Mouse (Mus musculus): ENCODE measurements at regions not wholly inside any gene's neighbourhood (a gene's known extent, or its start where the extent isn't known, plus 50 kb on each side); places are given as distances from the start of the nearest gene placed in this dataset.
"Not testable (repeated sequence)": the region's sequence is repeated elsewhere in the genome, so short reads cannot be mapped to it uniquely, and the experiment has no call there.

DNA sequence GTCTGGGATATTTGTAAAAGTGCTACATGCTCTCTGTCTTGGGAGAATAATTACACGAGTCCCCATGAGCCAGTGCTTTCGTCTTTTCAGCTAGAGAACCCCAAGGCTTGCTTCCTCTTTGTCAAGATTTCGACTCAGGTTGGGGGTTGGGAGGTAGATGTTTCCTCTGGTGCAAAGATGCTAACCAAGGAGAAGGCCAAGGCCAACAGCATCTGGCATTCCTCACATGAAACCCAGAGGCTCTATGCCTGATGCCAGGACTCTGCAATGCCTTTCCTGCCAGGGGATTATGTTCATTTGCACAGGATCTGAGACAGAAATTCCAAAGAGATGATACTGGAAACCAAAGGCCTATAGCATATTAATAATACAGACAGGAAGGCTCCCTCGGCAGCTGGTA, 198.2 kb upstream of the Six2 start:
- intact Hi-C loops (cut with DNase I) = no loop called here
- no peak for DNase-seq

DNA sequence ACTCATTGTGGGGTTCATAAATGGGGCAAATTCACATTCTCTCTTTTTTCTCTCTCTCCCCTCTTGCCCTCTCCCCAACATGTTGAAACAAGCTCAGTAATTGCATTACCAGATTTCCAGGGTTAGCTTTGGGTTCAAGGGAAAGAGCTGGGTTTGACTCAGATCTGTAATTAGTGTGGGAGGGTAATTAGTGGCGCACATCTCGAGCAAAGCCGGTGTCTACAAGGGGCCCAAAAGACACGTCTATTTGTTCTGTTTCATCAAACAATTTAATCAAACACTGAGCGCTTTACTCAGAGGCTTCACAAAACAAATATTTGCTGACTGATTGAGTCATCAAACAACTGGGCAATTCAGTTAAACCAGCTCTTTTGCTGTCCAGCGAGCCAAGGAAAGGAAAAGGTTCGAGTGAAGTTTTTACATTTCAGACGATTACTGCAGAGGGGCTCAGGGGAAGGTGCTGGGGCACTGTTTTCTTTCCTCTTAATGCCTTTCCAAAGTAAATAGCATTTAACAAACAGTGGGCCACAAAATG, 193.6 kb upstream of the Six2 start:
- intact Hi-C loops (cut with DNase I) = loop anchor here (5.0 kb wide), 1 partner anchor 181 kb away; no protein-coding TSS in a partner anchor

DNA sequence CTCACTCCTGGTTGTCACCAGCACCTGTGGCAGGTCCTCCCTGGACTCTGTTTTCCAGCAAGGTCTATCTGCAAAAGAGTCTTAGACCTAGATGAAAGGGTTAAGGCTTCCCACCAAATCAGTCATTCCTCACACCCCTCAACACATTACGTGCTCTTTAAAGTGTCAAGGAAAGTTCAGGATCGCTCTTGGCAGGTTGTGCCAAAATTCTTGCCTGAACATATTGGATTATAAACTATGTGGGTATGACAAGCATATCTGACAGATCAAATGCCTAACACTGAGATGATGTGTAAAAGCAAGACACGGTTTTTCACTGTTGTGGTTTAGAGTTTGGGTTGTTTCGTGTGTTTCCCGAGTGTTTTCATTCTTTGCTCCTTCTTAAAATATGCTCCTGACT, 193.0 kb upstream of the Six2 start:
- DNase-seq = no peak
- intact Hi-C loops (cut with DNase I) = loop anchor here (5.0 kb wide), 1 partner anchor 181 kb away; no protein-coding TSS in a partner anchor

More for the DNA sequence above, 193.6 kb upstream of the Six2 start:
- no peak for DNase-seq

DNA sequence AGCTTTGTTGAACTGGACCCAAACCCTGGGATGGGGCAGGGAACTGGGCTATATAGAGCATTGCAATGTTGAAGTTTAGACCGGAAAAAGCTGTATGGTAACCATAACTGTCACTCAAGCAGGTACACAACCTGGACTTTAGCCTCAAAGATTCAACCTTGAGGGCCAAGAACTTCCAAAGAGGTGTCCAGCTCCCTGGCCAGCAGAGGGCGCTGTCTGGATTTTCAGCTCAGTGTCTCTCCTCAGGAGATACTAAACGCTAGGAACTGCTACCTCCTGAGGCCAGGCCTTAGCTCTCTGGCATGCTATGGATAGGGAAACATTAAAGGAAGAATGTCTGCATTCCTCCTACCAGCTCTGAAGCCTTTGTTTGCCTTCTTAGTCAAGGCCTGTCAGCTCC, 189.4 kb upstream of the Six2 start:
- peak; percentile 29 to 40 for DNase-seq
- intact Hi-C loops (cut with DNase I) = loop anchor here (5.0 kb wide), 2 partner anchors 135 to 210 kb away; no protein-coding TSS in a partner anchor

DNA sequence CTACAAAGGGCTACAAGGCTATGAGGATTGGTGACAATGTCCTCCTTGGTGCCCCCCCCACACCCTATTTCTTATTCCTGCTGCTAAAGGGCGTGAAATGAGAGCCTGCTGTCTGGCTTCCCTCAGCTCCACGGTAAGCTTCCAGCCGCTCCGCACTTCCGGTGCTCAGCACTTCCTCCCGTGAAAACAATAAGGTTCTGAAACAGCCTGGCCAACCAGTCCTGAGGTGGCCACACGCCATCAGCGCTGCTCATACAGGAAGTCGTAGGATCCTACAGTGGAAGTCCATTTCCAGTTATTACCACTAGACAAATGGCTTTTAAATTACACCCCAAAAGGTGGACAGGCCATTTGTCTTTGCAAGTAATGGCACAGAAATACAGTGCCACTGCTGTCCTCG, 188.8 kb upstream of the Six2 start:
- intact Hi-C loops (cut with DNase I) = loop anchor here (5.0 kb wide), 2 partner anchors 135 to 210 kb away; no protein-coding TSS in a partner anchor
- DNase-seq = no peak

DNA sequence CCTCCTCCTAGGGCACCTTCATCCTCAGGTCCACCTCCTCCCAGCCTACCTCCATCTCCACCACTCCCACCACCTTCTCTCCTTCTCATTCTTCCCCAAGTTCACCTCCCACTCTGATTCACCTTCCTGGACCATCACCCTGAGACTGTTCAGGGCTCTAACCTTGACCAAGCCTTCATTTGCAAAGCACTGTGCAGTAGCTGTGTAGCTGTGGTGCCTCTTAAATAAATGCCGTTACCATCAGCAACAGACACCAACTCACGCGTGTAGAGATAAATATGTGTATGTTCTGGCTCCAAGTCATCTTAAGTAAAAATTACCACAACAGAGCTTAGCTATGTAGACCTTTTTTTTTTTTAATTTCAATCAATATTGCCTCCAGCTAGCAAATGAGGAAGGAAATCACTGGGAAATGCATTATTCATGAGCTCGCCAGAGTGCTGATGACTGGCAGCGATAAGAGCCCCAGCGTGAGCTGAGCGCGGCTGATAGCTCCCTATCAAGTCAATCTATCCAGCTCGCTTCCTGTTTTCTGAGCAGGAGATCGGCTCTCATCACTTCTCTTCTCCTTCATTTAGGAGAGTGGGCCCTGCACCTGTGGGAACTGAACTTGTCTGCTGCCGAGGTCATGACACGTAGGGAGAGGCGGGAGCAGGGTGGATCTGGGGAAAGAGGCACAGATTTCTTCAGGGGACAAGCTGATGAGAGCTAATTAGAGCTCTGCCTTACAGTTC, 185.9 kb upstream of the Six2 start:
- intact Hi-C loops (cut with DNase I) = no loop called here
- no peak for DNase-seq

DNA sequence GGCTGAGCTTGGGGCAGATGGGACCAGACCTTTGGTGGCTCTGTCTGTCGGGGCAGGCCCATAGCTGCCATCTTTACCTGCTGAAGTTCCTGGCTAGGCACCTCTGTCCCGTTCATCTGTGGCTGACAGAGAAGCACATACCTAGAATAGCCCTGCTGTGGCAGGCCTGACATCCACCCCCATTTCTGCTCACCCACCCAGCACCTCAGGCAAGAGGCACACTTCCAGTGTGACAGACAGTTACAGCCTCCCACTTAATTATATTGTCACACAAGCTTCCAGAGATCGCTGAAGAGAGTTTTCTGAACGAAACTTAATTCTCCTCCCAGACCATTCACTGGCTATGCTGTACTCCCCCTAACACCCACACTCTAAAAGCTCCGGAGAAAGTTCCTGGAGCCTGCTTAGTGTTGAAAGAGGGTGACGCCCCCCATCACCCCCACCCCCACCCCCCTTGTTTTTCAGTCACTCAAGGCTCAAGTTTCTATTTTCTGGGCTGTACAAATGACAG, 184.9 kb upstream of the Six2 start:
- no peak for DNase-seq
- intact Hi-C loops (cut with DNase I) = no loop called here

DNA sequence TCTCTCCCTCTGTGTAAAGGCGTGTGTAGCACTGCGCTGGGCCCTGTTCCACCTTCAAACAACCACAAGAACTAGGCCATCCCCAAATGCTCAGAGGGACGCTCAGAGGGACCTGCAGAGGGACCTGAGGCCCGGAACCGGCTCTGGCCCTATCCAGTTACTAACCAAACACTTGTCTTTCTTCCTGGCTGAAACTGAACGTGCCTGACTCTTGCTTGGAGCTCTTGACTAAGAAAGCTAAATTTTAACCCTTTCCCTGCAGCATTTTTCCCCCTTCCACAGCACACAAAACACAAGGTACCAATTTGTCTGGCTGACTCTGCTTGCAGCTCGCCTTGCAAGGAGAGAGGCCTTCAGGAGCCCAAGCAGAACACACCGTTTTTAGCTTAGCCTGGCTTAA, 182.3 kb upstream of the Six2 start:
- intact Hi-C loops (cut with DNase I) = no loop called here
- no peak for DNase-seq

DNA sequence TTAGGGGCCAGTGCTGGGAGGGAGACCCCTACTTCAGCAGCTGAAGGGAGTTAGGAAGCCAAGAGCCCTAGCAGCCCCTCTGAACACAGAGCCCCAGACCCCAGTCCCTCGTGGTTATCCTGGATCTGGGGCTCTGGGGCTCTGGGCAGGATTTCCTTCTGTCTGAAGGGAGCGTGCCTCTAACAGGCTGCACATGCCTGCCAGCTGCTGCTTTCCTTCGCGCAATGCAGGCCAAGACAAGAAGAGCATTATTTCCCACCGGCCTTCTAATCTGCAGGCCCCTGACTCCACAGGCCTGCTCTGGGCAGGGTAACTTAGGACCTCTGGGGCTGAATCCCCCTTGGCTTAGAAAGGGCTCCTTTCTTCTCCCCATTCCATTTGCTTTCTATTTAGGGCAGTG, 181.1 kb upstream of the Six2 start:
- no peak for DNase-seq
- intact Hi-C loops (cut with DNase I) = no loop called here

DNA sequence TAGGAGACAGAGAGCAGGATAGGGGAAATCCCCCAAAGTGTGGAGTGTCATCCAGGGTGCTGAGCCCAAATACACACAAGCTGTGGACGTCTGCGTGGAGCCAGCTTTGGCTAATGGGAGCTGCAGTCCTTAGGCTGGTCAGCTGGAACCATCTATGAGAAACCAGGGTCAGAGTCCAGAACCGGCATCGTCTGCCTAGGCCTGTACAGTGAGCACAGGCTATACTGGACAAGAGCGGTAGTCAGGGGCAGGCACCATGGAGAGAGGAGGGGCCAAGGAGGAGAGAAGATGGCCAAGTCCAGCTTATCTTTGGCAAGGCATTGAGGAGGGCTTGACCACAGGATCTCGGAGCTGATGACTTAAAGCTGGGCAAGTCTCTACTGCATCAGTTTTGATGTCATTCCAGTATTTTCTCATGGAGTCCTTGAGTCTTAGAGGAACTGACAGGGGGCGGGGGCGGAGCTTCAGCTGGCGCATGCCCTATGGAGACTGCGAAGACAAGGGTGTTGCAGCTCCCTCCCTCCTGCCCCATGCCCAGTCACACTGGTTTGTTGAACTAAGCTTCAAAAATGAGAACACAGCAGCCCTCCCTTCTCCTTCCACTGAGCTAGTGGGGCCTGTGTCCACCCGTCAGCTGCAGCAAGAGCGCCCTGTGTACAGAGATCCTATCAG, 180.0 kb upstream of the Six2 start:
- no peak for DNase-seq
- intact Hi-C loops (cut with DNase I) = no loop called here

DNA sequence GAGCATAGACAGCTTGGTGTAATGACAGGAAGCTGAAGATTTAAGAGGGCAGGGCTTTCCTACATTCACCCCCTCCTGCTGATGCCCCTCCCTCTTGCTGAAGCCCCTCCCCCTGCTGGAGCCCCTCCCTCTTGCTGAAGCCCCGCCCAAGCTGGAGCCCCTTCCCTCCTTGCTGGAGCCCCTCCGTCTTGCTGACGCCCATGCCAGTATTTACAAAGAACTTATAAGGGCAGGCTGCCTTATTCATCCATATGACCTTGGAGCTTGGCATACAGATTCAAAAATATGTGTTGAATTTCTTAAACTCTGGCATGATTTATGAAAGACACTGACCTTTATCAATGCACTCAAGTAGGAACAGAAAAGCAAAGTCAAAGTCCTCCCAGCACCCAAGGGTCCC, 178.5 kb upstream of the Six2 start:
- DNase-seq = no peak
- intact Hi-C loops (cut with DNase I) = no loop called here

DNA sequence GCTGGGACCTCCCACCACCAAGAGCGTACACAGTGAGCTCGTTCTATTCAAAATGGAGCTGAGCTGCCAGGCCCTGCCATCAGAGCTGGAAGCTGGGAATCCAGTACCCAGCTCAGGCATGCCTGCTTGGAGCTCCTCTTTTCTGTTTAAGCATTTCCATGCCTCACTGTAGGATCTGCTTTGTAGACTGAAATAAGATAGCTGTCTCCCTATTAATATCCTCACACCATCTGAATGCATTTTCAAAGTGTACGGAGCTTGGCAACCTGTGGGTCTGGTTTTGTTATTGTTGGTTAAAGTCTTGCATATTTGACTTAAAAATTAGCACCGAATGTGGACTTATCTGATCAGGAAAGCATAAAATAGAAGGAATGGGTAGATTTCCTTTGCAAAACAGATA, 177.9 kb upstream of the Six2 start:
- intact Hi-C loops (cut with DNase I) = no loop called here
- no peak for DNase-seq

DNA sequence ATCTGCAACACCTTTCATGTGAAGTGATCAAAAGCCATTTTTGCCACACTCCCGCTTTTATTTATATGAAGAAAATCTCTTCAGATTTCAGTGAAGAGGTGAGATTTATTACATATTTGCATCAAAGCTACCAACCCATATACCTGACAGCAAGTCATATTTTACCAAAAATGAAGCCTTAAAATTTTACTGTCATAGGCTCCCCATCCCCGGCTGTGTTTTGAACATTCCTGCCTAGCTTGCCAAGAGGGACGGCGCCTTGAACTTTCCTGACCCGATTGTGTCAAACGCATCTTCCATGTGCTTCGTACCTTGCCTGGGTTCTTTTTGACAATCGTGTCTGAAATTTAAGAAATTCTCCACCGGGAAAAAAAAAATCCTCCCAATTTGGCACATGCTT, 173.3 kb upstream of the Six2 start:
- intact Hi-C loops (cut with DNase I) = no loop called here
- no peak for DNase-seq

DNA sequence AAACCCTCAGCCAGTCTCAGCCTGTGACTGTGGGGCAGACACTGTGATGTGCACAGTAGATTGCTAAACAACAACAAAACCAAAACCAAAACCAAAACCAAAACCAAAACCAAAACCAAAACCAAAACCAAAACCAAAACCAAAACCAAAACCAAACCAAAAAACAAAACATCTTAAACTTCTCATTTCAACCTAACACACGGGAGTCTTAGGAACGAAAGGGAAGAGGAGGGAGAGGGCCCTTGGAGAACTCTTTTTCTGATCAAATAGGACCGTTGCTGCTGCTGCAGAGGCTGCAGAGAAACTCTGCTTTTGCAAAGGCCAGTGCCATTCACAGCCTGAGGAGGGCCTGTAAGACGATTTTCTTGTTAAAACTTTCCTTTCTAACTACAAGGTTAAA, 172.7 kb upstream of the Six2 start:
- DNase-seq = no peak
- intact Hi-C loops (cut with DNase I) = no loop called here

DNA sequence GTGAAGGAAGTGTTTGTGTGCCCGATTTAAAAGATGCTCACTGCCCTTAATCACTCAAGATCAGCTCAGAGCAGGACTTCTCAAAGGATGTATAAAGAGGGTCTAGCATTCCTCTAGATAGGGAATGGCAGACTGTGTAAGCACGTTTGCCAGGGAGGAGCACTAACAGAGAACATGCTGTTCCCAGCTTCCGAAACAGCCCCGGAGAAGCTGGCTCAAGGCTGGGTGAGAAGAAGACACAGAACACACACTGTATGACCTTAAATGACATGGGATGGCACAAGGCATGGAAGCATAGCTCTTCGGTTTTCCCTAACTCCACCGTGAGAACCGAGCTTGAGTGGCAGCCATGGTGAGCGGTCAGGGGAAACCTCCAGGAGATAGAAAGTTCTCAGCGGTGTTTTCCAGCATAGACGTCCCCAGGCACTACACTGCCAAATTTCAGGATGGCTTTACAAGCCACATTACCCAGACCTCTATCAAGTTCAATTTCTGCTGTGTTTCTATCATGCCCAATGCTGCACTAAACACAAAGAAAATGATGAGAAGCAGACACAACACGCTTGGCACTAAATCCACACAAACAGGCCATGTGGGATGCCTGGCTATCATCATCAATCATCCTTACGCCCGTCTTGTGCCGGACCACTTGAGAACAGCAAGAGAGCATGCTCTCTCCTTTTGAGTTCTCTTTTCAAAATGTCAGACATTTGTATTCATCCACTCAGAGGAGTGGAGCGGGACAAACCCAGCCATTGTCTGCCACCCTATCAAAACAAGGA, 172.0 kb upstream of the Six2 start:
- peak in 1 of 2 experiments; percentile 21 for DNase-seq
- intact Hi-C loops (cut with DNase I) = no loop called here

DNA sequence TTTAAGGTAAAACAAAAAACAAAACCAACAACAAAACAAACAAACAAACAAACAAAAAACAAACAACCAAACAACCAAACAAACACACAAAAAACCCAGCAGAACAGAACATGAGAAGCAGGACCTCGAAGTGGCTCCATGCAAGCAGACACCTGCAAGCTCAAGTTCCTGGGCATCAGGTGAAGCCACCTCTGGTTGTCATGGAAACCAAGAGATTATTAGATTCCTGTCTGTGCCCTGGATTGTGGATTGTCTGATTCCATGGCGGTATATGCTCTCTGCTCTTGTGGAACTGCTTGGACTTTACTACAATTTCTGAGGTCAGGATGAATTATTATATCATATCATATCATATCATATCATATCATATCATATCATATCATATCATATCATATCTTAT, 170.4 kb upstream of the Six2 start:
- DNase-seq = no peak
- intact Hi-C loops (cut with DNase I) = no loop called here

DNA sequence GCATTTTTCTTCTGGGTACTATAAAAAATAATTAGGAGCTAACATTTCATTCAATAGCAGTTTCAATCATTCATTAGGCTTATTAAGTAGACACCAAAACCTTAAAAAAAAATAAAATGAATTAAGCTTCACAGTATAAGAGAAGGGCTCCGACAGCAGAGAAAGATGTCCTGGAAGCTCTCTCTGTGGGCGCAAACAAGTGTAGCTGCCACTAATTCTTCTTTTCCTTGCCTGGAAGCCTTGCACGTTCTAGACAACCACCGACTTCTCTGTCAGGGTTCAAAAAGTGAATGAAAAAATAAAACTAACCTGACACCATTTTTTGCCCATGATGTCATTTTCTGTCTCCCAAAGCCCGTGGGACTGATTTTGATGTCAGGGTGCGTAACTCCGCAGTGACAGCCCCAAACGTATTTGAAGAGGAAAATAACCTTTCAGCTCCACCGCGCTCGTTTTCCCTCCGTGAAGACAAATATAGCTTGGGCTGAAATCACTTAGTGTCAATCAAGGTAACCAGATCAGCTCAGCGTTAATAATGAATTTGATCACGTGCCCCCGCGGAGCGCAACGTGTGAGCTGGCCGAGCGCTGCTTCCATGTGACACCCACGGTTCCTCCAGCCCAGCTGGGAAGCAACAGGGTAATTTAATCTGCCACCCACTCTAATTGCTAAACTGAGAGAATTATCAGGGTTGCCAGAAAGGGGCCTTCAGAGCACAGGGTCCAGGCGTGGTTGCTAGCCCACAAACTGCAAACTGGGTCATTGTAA, 169.8 kb upstream of the Six2 start:
- intact Hi-C loops (cut with DNase I) = no loop called here
- peak; percentile 33 to 49 for DNase-seq

DNA sequence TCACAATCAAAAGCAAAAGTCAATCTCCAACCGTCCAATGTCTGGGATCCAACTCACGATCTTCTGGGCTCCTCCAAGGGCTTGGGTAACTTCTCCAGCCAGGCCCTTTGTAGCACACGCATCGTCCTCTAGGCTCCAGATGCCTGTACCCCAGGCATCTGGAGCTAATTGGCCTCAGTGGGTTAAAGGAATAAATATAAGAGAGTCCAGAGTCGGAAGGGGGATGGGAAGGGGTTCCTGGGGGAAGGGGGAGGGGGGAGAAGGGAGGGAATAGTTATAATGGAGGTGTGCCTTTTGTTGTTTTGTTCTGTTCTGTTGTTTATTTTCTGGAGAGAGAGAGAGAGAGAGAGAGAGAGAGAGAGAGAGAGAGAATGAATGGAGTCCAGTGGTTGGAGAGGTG, 168.8 kb upstream of the Six2 start:
- DNase-seq; intact Hi-C loops (cut with DNase I): not testable (repeated sequence)

DNA sequence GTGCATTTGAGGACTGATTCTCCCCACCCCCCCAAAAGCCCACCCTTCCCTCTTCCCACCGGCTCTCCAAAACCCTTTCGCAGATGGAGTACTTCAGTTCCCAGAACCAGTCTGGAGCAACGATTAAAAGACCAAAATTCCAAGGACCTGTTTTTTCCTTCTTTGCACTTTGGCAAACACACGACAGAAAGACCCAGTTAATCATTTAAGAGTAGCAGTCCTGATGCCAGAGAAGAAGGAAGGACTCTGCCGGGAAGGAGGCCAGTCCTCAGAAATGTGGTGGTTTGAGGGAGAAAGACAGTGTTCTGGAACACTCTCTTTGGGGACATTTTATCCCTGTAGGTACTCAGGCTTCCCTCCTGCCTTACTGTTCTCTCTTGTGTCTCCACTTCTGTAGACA, 165.1 kb upstream of the Six2 start:
- intact Hi-C loops (cut with DNase I) = no loop called here
- peak in 1 of 2 experiments; percentile 40 for DNase-seq

DNA sequence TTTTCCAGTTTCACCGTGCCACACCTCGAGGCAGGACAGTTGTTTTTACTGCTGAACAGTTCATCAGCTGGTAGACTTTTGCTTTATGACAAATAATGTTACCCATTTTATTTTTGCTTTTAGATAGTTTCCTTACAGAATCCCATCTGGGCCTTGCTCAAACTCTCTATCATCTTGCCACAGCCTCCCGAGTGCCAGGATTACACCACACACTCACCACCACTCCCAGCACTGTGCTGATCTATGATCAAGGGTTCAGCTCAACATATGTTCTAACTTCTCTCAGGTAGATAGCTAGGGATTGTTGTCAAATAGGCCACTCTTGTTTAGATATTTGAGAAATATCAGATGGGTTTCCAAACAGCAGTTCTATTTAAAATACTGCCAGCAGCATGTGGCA, 160.5 kb upstream of the Six2 start:
- intact Hi-C loops (cut with DNase I) = no loop called here
- DNase-seq = no peak
